Mouse (Mus musculus) spleen, adult 18-20 months (tissue): Measurements from ENCODE around the gene Ntng1.

Source experiments
- DNase-seq, 2 experiments: peaks; one replicate each; pipeline ENCODE4 v3.0.0; 2022; ENCODE audit warnings: mixed read lengths in 2 of 2

Gene Ntng1

GRCm38 (mm10) chr3:110054125-110054524 is 89.7 kb downstream of the Ntng1 start:
- DNase-seq: no peak

- DNase-seq: no peak
These were observed 95.7 kb downstream of the Ntng1 start for GRCm38 (mm10) chr3:110048152-110048551.

GRCm38 (mm10) chr3:110046750-110047149 is 97.1 kb downstream of the Ntng1 start:
- no peak for DNase-seq

- no peak for DNase-seq
These were observed 99.6 kb downstream of the Ntng1 start for GRCm38 (mm10) chr3:110044209-110044608.

GRCm38 (mm10) chr3:110043641-110044187 is 100.1 kb downstream of the Ntng1 start:
- no peak for DNase-seq

GRCm38 (mm10) chr3:110022783-110023599 is 120.8 kb downstream of the Ntng1 start:
- DNase-seq: no peak

GRCm38 (mm10) chr3:110010870-110011626 is 132.8 kb downstream of the Ntng1 start:
- DNase-seq: no peak

- DNase-seq: no peak
These were observed 133.4 kb downstream of the Ntng1 start for GRCm38 (mm10) chr3:110010441-110010840.

GRCm38 (mm10) chr3:110000349-110000748 is 143.5 kb downstream of the Ntng1 start:
- no peak for DNase-seq

- no peak for DNase-seq
These were observed 148.2 kb downstream of the Ntng1 start for GRCm38 (mm10) chr3:109995663-109996024.

- no peak for DNase-seq
These were observed 148.7 kb downstream of the Ntng1 start for GRCm38 (mm10) chr3:109994978-109995662.

GRCm38 (mm10) chr3:109984086-109984485 is 159.7 kb downstream of the Ntng1 start:
- no peak for DNase-seq

- no peak for DNase-seq
These were observed 166.2 kb downstream of the Ntng1 start for GRCm38 (mm10) chr3:109977614-109978013.

- no peak for DNase-seq
These were observed 168.7 kb downstream of the Ntng1 start for GRCm38 (mm10) chr3:109975106-109975505.

GRCm38 (mm10) chr3:109971465-109971864 is 172.3 kb downstream of the Ntng1 start:
- no peak for DNase-seq

- DNase-seq: no peak
These were observed 173.6 kb downstream of the Ntng1 start for GRCm38 (mm10) chr3:109970181-109970580.

GRCm38 (mm10) chr3:109962631-109963030 is 181.2 kb downstream of the Ntng1 start:
- DNase-seq: no peak

- no peak for DNase-seq
These were observed 200.9 kb downstream of the Ntng1 start for GRCm38 (mm10) chr3:109942960-109943359.

- no peak for DNase-seq
These were observed 206.2 kb downstream of the Ntng1 start for GRCm38 (mm10) chr3:109937634-109938033.

- DNase-seq: no peak
These were observed 207.5 kb downstream of the Ntng1 start for GRCm38 (mm10) chr3:109936275-109936674.

- no peak for DNase-seq
These were observed 211.6 kb downstream of the Ntng1 start for GRCm38 (mm10) chr3:109932261-109932660.

GRCm38 (mm10) chr3:109931021-109931420 is 212.8 kb downstream of the Ntng1 start:
- no peak for DNase-seq

- DNase-seq: no peak
These were observed 220.0 kb downstream of the Ntng1 start for GRCm38 (mm10) chr3:109923788-109924187.
